Mouse (Mus musculus) right cerebral cortex, postnatal 10 days (tissue): ENCODE results near the gene 1700067K01Rik.
"Not testable (repeated sequence)": the region's sequence is repeated elsewhere in the genome, so short reads cannot be mapped to it uniquely, and the experiment has no call there.

Experiments
- DNase-seq, 2 experiments: peaks; one replicate each; pipeline ENCODE4 v3.0.0; 2021; ENCODE audit warnings: low spot score in 2 of 2

The 1700067K01Rik gene

GRCm38 (mm10) chr8:83982449-83982848, 18.9 kb upstream of the 1700067K01Rik start:
- no peak for DNase-seq

- not testable (repeated sequence) for DNase-seq
Observed at GRCm38 (mm10) chr8:83983222-83983621, 18.1 kb upstream of the 1700067K01Rik start.

GRCm38 (mm10) chr8:83989243-83989642, 12.1 kb upstream of the 1700067K01Rik start:
- DNase-seq: no peak

- no peak for DNase-seq
Observed at GRCm38 (mm10) chr8:83990170-83990569, 11.1 kb upstream of the 1700067K01Rik start.

GRCm38 (mm10) chr8:83992488-83992887, 8.8 kb upstream of the 1700067K01Rik start:
- DNase-seq: no peak

- no peak for DNase-seq
Observed at GRCm38 (mm10) chr8:83994030-83994429, 7.3 kb upstream of the 1700067K01Rik start.

- peak; percentile 46 to 57 for DNase-seq
Observed at GRCm38 (mm10) chr8:83995973-83996372, 5.3 kb upstream of the 1700067K01Rik start.

- peak; percentile 90 to 91 for DNase-seq
Observed at GRCm38 (mm10) chr8:83996567-83997505, 4.5 kb upstream of the 1700067K01Rik start.

- peak; percentile 75 to 81 for DNase-seq
Observed at GRCm38 (mm10) chr8:83997511-83998141, 3.7 kb upstream of the 1700067K01Rik start, which contains the start of gene Samd1. Gene Samd1 (plus strand): TSS chr8:83997672.

GRCm38 (mm10) chr8:83998231-83999056, 2.9 kb upstream of the 1700067K01Rik start:
- DNase-seq: peak; percentile 70 to 76

GRCm38 (mm10) chr8:83999057-83999705, 2.1 kb upstream of the 1700067K01Rik start:
- no peak for DNase-seq

GRCm38 (mm10) chr8:83999825-84000224, 1.5 kb upstream of the 1700067K01Rik start:
- no peak for DNase-seq

GRCm38 (mm10) chr8:84002957-84003611, 1.8 kb downstream of the 1700067K01Rik start:
- no peak for DNase-seq

- no peak for DNase-seq
Observed at GRCm38 (mm10) chr8:84003612-84004246, 2.4 kb downstream of the 1700067K01Rik start.

GRCm38 (mm10) chr8:84004533-84005201, 3.4 kb downstream of the 1700067K01Rik start:
- peak; percentile 95 for DNase-seq

GRCm38 (mm10) chr8:84005502-84005901, 4.2 kb downstream of the 1700067K01Rik start:
- DNase-seq: not testable (repeated sequence)

GRCm38 (mm10) chr8:84008362-84008761, 7.1 kb downstream of the 1700067K01Rik start:
- no peak for DNase-seq

GRCm38 (mm10) chr8:84009876-84010275, 8.6 kb downstream of the 1700067K01Rik start:
- DNase-seq: peak; percentile 84 to 88
